Mouse (Mus musculus) heart, postnatal 10 days (tissue): ENCODE measurements at regions not wholly inside any gene's neighbourhood (a gene's known extent, or its start where the extent isn't known, plus 50 kb on each side); places are given as distances from the start of the nearest gene placed in this dataset.

Source experiments
- DNase-seq, 2 experiments: peaks; one replicate each; pipeline ENCODE4 v3.0.0; 2021
- intact Hi-C: fragments of 180-260 bp; cut with DNase I; formaldehyde crosslinking; loops from one replicate; pipeline ENCODE4 v1.15.1; 2025

DNA sequence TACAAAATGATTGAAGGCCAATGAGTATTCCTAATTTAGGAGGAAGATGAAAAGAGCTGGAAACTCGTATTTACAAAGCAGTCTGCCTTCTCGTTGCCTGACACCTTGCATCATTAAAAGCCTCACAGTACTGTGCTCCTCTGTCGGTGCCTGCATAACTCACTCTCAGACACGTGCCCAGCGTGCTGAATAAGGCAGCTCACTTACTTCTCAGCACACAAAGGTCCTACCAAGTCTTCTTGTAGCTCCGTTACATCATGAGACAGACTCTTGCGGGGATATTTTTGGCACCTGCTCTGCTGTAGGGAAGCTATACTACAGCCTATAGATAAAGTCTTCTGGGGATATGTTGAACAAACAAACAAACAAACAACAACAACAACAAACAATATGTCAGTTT, 400.0 kb upstream of the Atp11b start:
- intact Hi-C loops: no loop called here
- DNase-seq: no peak

- intact Hi-C loops: no loop called here
- DNase-seq: no peak
These were observed 399.6 kb upstream of the Atp11b start for GRCm38 (mm10) chr3:35354356-35354755.

GRCm38 (mm10) chr3:35357111-35357510, 396.8 kb upstream of the Atp11b start:
- DNase-seq: no peak
- intact Hi-C loops: no loop called here

DNA sequence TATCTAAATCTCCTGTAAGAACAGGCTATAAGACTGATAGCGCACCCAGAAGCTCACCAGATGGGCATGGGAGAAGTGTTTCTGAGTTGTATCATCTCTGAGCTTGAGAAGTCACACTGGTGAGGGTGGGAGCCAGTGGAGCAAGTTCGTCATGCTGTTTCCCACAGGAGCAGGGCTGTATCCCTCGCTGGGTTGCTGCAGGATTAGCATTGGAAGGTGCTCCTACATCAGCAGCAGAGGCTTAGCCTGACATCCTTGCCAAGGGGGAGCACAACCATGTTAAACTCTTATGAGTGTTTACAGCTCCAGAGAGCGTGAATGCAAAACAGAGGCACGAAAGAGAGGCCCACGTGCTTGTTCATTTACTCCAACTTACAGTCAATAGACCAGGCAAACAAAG, 395.4 kb upstream of the Atp11b start:
- intact Hi-C loops: no loop called here
- DNase-seq: no peak

GRCm38 (mm10) chr3:35359288-35359687, 394.6 kb upstream of the Atp11b start:
- intact Hi-C loops: no loop called here
- no peak for DNase-seq

DNA sequence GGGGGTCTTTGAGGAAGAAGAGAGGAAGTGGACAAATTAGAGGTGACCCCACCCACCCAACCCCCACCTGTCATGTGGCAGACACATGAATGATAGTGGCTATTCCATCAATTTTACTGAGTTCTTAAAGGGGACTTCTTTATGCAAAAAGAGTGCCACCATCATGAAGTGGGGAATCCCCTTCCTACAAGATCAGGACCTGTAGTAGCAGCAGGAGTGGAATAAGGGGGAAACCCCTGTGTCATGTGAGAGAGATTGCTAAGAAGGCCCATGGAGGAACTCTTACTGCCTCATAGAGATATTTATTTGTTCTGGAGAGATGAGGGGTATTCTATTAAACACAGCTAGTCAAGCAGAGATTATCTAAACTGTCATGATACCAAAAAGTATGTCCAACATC, 393.4 kb upstream of the Atp11b start:
- intact Hi-C loops: no loop called here
- no peak for DNase-seq

GRCm38 (mm10) chr3:35361086-35361485, 392.8 kb upstream of the Atp11b start:
- DNase-seq: no peak
- intact Hi-C loops: no loop called here

DNA sequence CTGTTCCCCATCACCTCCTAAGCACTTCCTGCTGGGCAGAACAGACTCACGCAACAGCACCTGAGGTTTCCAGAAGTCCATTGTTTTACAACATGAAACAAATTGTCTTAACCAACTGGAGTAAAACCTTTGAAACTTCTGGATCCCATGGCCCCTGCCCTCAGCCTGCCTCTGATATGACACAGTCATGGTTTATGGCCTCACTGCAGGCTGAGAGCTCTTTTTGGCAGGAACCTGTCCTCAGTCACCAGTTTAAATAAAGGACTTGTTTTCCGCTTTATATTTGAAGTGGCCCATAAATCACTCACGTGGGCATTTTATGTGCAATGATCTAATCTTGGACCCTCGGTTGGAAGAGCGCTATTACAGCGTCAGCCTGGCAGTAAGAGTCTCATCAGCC, 388.5 kb upstream of the Atp11b start:
- no peak for DNase-seq
- intact Hi-C loops: no loop called here

GRCm38 (mm10) chr3:35372276-35372675, 381.6 kb upstream of the Atp11b start:
- no peak for DNase-seq
- intact Hi-C loops: no loop called here

- no peak for DNase-seq
- intact Hi-C loops: no loop called here
These were observed 366.5 kb upstream of the Atp11b start for GRCm38 (mm10) chr3:35387386-35387785.

DNA sequence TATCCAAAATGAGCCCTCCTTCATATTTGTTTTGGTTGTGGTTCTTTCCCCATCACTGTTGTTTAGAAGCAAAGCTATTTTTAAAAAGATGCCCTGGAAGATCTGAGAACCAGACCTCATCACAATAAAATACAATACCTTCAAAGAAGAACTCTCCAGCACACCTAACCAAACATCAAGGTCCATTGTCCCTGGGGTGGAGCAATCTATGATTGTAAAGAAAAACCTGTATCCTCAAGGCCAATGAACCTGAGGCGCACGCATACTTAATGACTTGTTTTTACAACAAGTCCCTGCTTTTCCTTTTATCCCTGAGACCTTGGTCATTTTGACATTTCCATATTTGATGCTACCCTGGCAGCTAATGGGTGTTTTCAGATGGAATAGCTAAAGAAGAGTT, 361.2 kb upstream of the Atp11b start:
- no peak for DNase-seq
- intact Hi-C loops: no loop called here

- intact Hi-C loops: no loop called here
- DNase-seq: no peak
These were observed 353.7 kb upstream of the Atp11b start for GRCm38 (mm10) chr3:35400213-35400612.

DNA sequence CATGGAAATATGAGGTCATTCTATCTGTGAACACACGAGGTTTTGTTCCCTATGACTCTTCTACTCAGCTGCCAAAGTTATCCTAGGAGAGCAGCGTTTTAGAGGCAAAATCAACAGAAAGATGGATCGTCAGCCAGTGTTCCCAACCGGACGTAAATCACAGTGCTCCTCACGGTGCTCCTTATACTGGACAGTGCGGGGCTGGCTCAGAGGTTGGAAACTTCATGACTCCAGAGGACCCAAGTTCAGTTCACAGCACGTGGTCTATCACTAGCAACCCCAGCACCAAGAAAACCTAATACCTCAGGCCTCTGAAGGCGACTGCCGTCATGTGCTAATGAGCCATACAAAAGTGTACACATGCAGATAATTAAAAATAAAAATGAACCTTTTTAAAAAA, 351.2 kb upstream of the Atp11b start:
- intact Hi-C loops: no loop called here
- no peak for DNase-seq

DNA sequence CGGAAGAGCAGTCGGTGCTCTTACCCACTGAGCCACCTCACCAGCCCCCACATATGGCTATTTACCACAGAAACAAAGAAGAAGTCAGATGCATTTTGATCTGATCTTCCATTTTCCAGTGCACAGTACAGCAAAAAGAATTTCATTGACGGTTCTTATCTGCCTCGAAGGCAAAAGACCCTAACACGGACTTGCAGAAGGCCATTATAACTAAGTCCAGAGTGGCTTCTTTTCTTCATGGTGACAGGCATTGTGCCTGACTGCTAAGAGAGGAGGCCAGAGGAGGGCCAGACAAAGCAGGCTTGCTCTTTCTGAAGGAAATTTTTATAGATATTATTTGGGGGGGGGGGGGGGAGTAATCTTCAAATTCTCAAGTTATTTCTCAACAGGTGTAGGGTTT, 350.0 kb upstream of the Atp11b start:
- no peak for DNase-seq
- intact Hi-C loops: no loop called here

DNA sequence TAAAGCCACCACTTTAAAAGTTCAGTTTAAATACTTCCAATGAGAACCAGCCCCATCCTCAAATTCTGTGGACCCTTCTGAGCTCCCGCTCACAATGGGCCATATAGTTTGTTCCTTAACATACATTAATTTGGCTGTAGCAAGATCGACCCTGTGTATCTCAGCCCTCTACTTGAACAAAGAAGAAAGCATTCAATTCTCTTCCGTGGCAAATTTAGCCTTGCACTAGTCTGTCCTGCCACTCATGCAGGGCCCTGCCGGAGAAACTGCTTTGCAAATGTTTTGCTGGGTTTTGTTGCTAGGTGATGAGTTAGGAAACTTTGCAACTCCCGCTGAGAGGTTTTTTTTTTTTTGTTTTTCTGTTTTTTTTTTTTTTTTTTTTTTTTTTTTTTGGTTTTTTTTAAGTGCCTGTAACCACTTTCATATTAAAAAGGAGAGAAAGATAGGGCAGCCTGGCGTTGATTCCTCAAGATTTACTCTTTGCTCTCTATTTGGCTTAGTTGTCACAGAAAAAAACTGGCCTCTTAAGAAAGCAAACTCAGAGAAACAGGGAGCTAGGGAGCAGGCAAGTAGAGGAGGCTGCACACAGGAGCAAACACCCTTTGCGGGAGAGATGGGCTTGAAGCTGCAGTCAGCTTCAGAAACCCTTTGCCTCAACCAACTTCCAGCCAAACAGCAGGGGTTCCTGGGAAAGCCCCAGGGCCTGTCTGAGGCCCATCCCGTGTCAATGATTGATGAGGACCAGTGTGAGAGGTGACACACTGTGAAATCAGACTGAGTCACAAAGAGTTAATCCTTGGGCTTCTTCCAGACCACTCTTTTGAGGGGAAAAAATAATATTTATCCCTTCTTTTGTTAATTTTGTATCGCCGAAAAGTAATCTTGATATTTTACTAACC, 349.2 kb upstream of the Atp11b start:
- intact Hi-C loops: no loop called here
- DNase-seq: peak; percentile 11 to 15

GRCm38 (mm10) chr3:35405621-35406079, 348.3 kb upstream of the Atp11b start:
- peak; percentile 25 to 43 for DNase-seq
- intact Hi-C loops: no loop called here

- intact Hi-C loops: no loop called here
- DNase-seq: no peak
These were observed 316.2 kb upstream of the Atp11b start for GRCm38 (mm10) chr3:35437687-35438086.

DNA sequence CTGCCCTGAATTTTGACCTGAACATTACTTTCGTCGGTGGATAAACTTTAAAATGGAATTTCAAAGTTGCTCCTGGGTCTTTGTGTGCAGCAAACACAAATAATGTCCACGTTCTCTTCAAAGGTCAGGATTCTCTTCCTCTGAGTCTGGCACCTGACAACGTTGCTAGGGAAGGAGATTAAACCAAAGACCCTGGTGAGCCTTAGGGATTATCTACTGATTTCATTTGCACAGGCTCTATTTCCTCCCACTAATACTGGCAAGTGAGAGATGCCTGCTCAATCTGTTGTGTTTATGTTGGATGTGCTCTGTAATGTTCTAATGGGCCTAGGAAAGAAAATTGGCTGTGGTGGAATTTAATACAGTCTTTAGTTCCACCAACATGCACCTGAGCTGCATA, 291.0 kb upstream of the Atp11b start:
- DNase-seq: no peak
- intact Hi-C loops: no loop called here

DNA sequence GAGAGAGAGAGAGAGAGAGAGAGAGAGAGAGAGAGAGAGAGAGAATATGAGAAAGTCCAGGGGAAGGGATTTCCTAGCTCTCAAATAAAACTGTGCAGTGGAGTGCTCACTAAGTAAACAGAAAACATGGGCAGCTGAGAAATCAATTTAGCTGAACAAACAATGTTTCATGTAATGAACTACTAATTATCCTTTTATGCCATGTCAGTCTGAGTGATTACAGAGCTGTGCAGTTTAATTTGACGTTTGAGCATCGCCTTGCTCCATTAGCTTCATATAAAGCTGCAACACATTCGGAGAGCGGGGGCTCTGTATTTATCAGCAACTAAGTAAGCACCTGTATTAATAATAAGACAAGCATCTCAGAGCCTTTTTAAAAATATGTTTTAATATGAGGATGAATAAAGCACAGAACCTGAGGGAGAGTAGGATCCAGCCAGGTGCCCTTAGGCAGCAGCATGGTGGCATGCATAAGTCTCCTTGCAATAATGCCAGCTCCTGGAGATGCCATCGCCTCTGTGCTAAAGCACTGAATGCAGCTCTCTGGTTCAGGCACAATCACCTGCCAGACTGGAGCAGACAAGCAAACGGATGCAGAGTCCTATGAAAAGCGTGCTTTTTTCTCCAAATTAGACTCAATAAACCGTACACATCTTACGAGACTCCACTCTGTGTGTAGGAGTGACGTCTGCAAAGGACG, 289.5 kb upstream of the Atp11b start:
- no peak for DNase-seq
- intact Hi-C loops: no loop called here

GRCm38 (mm10) chr3:35465956-35466355, 287.9 kb upstream of the Atp11b start:
- intact Hi-C loops: no loop called here
- DNase-seq: no peak

GRCm38 (mm10) chr3:35473351-35473750, 280.6 kb upstream of the Atp11b start:
- intact Hi-C loops: no loop called here
- DNase-seq: no peak

DNA sequence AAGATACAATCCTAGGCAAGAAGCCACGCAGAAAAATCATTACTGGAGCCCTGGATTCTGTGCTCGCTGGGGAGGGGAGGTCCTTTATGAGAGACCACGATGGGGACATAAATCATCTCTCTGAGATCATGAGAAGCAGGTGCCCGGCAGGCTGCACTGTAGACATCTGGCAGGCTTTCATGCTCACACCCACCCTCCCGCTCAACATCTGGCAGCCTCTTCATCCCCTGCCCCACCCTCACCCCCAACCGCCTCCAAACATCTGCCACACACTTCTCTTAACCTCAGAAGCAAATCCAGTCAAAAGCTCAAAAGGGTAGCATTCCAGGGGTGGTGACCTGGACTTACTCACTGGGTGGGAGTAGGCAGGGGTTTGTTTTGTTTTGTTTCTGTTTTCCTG, 279.5 kb upstream of the Atp11b start:
- DNase-seq: no peak
- intact Hi-C loops: no loop called here
